Mouse (Mus musculus) midbrain, embryonic 16.5 days (tissue): ENCODE measurements around the gene Rcsd1. TPM values are rescaled to one million over a fixed set of nuclear protein-coding genes. Genes with fewer than 3 reads are reported as not detected.

Experiments
- ATAC-seq: fragments of 200-750 bp; cut with Nextera tagmentation; 2 replicates; pipeline ENCODE4 v1.8.0; 2017; ENCODE audit warnings: moderate TSS enrichment
- H3K27ac ChIP-seq: fragments of 300-500 bp; sonication (generic); 2 replicates; pipeline ENCODE4 v1.5.1; 2014; ENCODE audit warnings: mild to moderate bottlenecking, low read length, mixed read lengths
- H3K27me3 ChIP-seq: fragments of 300-500 bp; sonication (generic); 2 replicates; pipeline ENCODE4 v1.6.1; 2014; ENCODE audit warnings: low read depth, low read length, mixed read lengths; ENCODE audit not compliant: control insufficient read depth, insufficient read depth
- H3K36me3 ChIP-seq: fragments of 300-500 bp; sonication (generic); 2 replicates; pipeline ENCODE4 v1.6.1; 2014; ENCODE audit warnings: mild to moderate bottlenecking, low read length, moderate library complexity, mixed read lengths; ENCODE audit not compliant: control insufficient read depth, insufficient read depth
- H3K4me1 ChIP-seq: fragments of 300-500 bp; sonication (generic); 2 replicates; pipeline ENCODE4 v1.6.1; 2014; ENCODE audit warnings: mild to moderate bottlenecking, low read length, mixed read lengths; ENCODE audit not compliant: control insufficient read depth, insufficient read depth
- H3K4me2 ChIP-seq: fragments of 300-500 bp; sonication (generic); 2 replicates; pipeline ENCODE4 v1.6.1; 2014; ENCODE audit warnings: mild to moderate bottlenecking, low read length, mixed read lengths
- H3K4me3 ChIP-seq: fragments of 300-500 bp; sonication (generic); 2 replicates; pipeline ENCODE4 v1.5.1; 2014; ENCODE audit warnings: low read depth, mild to moderate bottlenecking, low read length, moderate library complexity, mixed read lengths
- H3K9ac ChIP-seq: fragments of 300-500 bp; sonication (generic); 2 replicates; pipeline ENCODE4 v1.6.1; 2014; ENCODE audit warnings: low read depth, low read length, mixed read lengths
- H3K9me3 ChIP-seq: fragments of 300-500 bp; sonication (generic); replicated peaks from 2 replicates; pipeline ENCODE4 v1.6.1; 2014; ENCODE audit warnings: mild to moderate bottlenecking, low read length, mixed read lengths; ENCODE audit not compliant: control insufficient read depth, poor library complexity, severe bottlenecking
- WGBS: fragments of 180-500 bp; shearing (Covaris S2); extraction: QIAGEN DNeasy Blood & Tissue Kit; methylation state at CpG from one replicate; pipeline ENCODE4 v1.1.7; 2014; 5-methylcytosine and 5-hydroxymethylcytosine counted together
- polyA plus RNA-seq: library from polyadenylated mRNA; unstranded; fragments of >200 nt; fragmentation: Nextera tagmentation; extraction: Ambion mirVana; gene quantifications from 2 replicates; pipeline ENCODE4 v1.2.1, GENCODE M21; 2015

The Rcsd1 gene
- polyA plus RNA-seq, 1 experiment from 2014 or later, result 7.9 TPM

DNA sequence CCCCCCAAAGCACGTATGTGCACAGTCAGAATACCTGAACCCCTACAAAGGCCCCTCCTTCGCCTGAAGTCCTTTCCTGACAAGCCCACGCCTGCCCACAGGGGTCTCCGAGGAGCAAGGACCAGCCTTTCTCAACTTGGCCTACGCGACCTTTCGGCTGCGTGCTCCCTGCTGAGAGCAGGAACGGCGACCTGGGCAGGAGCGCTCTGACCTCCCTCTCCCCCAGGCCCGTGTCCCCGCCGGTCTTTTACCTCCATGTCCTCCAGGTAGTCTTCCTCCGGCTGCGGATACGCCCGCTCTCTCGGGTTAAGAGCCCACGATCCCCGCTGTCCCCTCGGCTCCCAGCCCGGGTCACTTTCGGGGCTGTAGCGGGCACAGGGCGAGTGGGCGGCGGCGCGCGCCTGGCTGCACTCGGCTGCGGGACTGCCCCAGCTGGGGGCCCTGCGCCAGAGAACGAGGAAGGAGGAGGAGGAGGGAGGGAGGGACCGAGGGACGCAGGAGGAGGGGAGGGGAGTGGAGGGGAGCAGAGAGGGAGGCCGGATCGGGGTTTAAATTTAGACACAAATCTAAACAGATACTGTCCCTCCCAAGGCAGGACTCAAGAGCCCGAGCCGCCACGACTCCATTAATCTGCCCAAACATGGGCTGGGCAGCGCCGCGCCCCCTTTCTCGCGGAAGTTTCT is 1.8 kb downstream of the Rcsd1 start:
- WGBS, result under 1% methylated on average over 47 of the region's 47 CpGs
- Histone ChIP-seq H3K27ac (peak overlapping the region; percentile 23; the same call in 1 of the 2 replicates), H3K4me3 (peak overlapping the region; percentile 52), H3K4me1 (peaks cover 10% of the 10 kb centered on the region), H3K36me3 (no peaks in the 10 kb centered on the region), H3K9ac (peak overlapping the region; percentile 76), H3K4me2 (peak overlapping the region; percentile 99), H3K27me3 (peaks cover 11% of the 10 kb centered on the region), H3K9me3 (no peaks in the 10 kb centered on the region)
- ATAC-seq, result peak; percentile 54; the same call in 1 of the 2 replicates

DNA sequence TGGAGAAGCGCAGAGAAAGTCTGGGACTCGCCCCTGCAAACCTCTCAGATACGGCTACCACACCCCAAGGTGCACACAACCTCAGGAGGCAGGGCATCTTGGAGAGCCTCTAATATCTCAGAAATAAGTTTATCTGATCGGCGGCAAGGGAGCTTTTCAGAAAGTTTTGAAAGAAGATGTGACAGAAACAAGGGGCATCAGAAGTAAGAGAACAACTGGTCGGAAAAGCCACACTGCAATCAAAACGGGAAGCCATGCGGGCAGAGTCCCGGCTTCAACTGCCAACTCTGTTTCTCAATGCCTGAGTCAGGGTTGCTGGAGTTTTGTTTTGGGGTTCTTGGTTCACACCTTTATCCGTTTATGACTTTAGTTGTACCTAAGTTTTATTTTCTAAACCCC is 2.3 kb downstream of the Rcsd1 start:
- H3K9ac ChIP-seq, result peak overlapping the region; percentile 76; the same call in 1 of the 2 replicates
- H3K4me3 ChIP-seq, result peak overlapping the region; percentile 52
- H3K4me1 ChIP-seq, result peaks cover 11% of the 10 kb centered on the region
- H3K9me3 ChIP-seq, result no peaks in the 10 kb centered on the region
- peaks cover 11% of the 10 kb centered on the region for H3K27me3 ChIP-seq
- no peak overlapping the region for H3K27ac ChIP-seq
- no peaks in the 10 kb centered on the region for H3K36me3 ChIP-seq
- ATAC-seq, result no peak; the same call in 1 of the 2 replicates
- peak overlapping the region; percentile 99 for H3K4me2 ChIP-seq
- WGBS, result 34% methylated on average over 10 of the region's 10 CpGs

DNA sequence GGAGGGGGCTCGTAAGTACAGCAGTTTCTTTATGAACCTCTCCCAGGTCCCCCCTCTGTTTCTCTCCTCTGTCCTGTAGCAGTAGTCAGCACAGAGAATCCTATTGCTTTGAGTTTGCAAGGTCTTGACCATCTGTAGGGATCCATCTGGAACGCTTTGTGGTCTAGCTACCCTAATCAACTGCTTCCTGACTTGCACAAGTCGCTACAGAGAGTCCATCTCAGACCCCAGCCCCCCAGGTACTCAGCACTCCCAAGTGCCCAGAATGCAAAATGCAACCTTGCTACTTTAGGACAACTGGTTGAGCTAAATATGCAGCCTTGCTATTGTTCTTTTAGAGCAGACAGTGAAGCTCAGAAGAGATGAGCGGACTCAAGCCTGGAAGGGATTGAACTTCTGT is 3.1 kb downstream of the Rcsd1 start:
- no peaks in the 10 kb centered on the region for H3K9me3 ChIP-seq
- no peak overlapping the region for H3K4me3 ChIP-seq
- ATAC-seq, result no peak
- no peak overlapping the region for H3K27ac ChIP-seq
- H3K27me3 ChIP-seq, result peaks cover 11% of the 10 kb centered on the region
- H3K9ac ChIP-seq, result no peak overlapping the region
- H3K4me1 ChIP-seq, result peaks cover 11% of the 10 kb centered on the region
- H3K36me3 ChIP-seq, result no peaks in the 10 kb centered on the region
- 77% methylated on average over 4 of the region's 4 CpGs for WGBS
- H3K4me2 ChIP-seq, result no peak overlapping the region

DNA sequence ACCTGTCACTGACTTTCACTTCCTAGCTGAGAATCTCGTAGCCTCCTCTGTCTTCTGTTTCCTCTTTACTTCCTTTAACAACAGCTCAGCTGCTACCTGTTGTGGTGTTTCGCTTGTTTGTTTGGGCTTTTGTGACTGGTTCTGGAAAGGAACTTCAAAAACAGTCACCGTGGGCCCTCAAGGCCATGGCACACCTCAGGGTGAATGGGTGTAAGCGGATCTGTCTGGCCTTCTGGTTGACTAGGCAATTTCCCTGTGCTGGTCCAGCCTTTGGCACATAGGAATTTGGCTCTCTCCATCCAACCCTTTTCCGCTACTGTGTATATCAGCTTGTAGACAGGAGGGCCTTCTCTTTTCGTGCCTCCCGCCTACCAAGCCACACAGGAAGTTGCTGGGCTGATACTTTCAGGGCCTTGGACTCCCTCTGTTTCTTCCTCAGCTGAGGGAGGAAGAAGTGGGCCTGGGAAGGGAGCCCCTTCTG is 3.6 kb downstream of the Rcsd1 start:
- peaks cover 11% of the 10 kb centered on the region for H3K27me3 ChIP-seq
- 88% methylated on average over 7 of the region's 7 CpGs for WGBS

DNA sequence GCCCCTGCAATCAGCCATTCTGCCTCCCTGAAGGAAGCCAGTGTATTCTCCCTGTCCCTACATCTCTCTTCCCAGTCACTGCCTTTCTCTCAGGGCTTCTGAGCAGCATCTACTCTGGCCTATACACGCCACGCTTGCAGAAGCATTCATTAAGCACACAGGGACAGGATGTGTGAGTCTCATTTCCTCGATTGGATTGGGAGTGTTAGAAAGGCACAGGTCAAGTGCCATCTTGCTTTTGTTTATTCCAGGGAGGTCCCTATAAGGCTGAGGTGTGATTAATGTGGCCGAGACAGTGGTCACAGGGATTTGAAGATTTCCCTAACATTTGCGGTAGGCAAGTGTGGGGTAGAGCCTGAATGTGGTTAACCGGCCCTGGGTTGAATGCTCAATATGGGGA is 4.2 kb downstream of the Rcsd1 start:
- Histone ChIP-seq H3K27me3 (peaks cover 11% of the 10 kb centered on the region), H3K4me2 (no peak overlapping the region), H3K36me3 (no peaks in the 10 kb centered on the region), H3K9me3 (no peaks in the 10 kb centered on the region), H3K9ac (no peak overlapping the region), H3K4me3 (no peak overlapping the region), H3K27ac (no peak overlapping the region), H3K4me1 (peaks cover 11% of the 10 kb centered on the region)
- WGBS, result 80% methylated on average over 6 of the region's 6 CpGs
- no peak for ATAC-seq

More for the DNA sequence above, 3.6 kb downstream of the Rcsd1 start:
- Histone ChIP-seq H3K27ac (no peak overlapping the region), H3K9me3 (no peaks in the 10 kb centered on the region), H3K4me3 (no peak overlapping the region), H3K4me1 (peaks cover 11% of the 10 kb centered on the region), H3K9ac (no peak overlapping the region), H3K4me2 (no peak overlapping the region), H3K36me3 (no peaks in the 10 kb centered on the region)
- no peak for ATAC-seq

DNA sequence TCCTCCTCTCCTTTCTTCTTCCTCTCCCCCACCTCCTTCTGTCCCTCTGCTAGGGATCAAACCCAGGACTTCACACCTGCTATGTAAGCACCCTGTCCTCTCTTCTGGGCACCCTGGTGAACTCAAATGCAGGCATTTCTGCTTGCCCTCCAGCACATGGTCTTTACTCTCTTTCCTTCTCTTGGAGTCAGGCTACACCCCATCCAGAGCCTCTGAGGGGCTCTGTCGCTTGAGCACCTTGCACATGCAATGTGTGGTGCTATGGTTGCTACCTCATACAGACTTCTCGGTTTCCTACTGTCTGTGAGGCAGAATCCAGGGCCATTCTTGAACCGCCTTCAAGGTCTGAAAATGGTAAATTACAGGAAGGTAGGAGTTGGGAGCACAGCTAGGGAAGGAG is 4.7 kb downstream of the Rcsd1 start:
- Histone ChIP-seq H3K27ac (no peak overlapping the region), H3K27me3 (peaks cover 11% of the 10 kb centered on the region), H3K9me3 (no peaks in the 10 kb centered on the region), H3K36me3 (no peaks in the 10 kb centered on the region), H3K9ac (no peak overlapping the region), H3K4me1 (peaks cover 11% of the 10 kb centered on the region), H3K4me3 (no peak overlapping the region), H3K4me2 (no peak overlapping the region)
- whole genome bisulfite sequencing, result 76% methylated on average over 3 of the region's 3 CpGs
- no peak for ATAC-seq

GRCm38 (mm10) chr1:165702221-165703031 is 7.1 kb downstream of the Rcsd1 start:
- no peak overlapping the region for H3K4me3 ChIP-seq
- H3K4me1 ChIP-seq, result peaks cover 2% of the 10 kb centered on the region; the same call in 1 of the 2 replicates
- peak overlapping the region; percentile 46 for H3K4me2 ChIP-seq
- H3K27ac ChIP-seq, result no peak overlapping the region
- no peaks in the 10 kb centered on the region for H3K36me3 ChIP-seq
- WGBS, result 14% methylated on average over 19 of the region's 19 CpGs
- ATAC-seq, result peak; percentile 51; the same call in 1 of the 2 replicates
- no peaks in the 10 kb centered on the region for H3K9me3 ChIP-seq
- H3K27me3 ChIP-seq, result peaks cover 4% of the 10 kb centered on the region; the same call in 1 of the 2 replicates
- H3K9ac ChIP-seq, result 0 out of 2 replicates have a peak overlapping the region, but pooled peaks have one; percentile 39

- Histone ChIP-seq H3K9me3 (no peaks in the 10 kb centered on the region), H3K9ac (no peak overlapping the region), H3K36me3 (no peaks in the 10 kb centered on the region), H3K27me3 (no peaks in the 10 kb centered on the region), H3K4me2 (no peak overlapping the region), H3K4me1 (peaks cover 2% of the 10 kb centered on the region; the same call in 1 of the 2 replicates), H3K4me3 (no peak overlapping the region), H3K27ac (no peak overlapping the region)
- ATAC-seq, result no peak
- 84% methylated on average over 9 of the region's 9 CpGs for WGBS
Measured at GRCm38 (mm10) chr1:165701562-165701961, 8.0 kb downstream of the Rcsd1 start.
